Mouse (Mus musculus): Measurements from ENCODE around the gene Art3. TPM values are rescaled to one million over a fixed set of nuclear protein-coding genes. Genes with fewer than 3 reads are reported as not detected.

The Art3 gene
- polyA plus RNA-seq, 1 experiment from 2014 or later: 2.9 TPM

GRCm38 (mm10) chr5:92369151-92369994 is 37.7 kb downstream of the Art3 start:
- H3K4me3 ChIP-seq: no peak overlapping the region
- no peaks in the 10 kb centered on the region for H3K4me1 ChIP-seq
- H3K4me2 ChIP-seq (replicated peaks): no peak overlapping the region
- peak; percentile 47; the same call in 1 of the 2 replicates for ATAC-seq (ENCODE audit: insufficient number of reproducible peaks, insufficient read depth, low FRiP score, low TSS enrichment)
- H3K36me3 ChIP-seq: no peaks in the 10 kb centered on the region
- WGBS: 72% methylated on average over 13 of the region's 13 CpGs
- no peak overlapping the region for H3K27ac ChIP-seq
- H3K27me3 ChIP-seq: no peaks in the 10 kb centered on the region
- H3K9ac ChIP-seq: no peak overlapping the region
- H3K9me3 ChIP-seq: no peaks in the 10 kb centered on the region

DNA sequence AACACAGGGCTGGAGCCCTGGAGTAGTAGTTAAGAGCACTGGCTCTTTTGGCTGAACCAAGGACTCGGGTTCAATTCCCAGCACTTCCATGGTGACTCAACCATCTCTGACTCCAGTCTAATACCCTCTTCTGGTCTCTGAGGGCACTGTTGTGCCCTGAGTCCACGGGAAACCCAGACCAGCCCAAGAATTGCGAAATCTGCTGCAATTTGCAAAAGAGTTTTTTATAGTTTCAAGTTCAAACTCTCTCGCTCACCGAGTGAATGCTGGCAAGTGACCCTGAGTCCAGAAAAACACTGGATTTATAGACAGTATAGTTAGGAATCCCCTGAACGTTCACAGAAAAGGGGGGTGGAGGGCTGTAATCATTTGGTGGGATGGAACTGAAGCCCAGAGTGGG is 38.8 kb downstream of the Art3 start:
- no peak overlapping the region for H3K9ac ChIP-seq
- H3K4me3 ChIP-seq: no peak overlapping the region
- H3K27ac ChIP-seq: no peak overlapping the region
- ATAC-seq (ENCODE audit: insufficient number of reproducible peaks, insufficient read depth, low FRiP score, low TSS enrichment): no peak
- H3K9me3 ChIP-seq: no peaks in the 10 kb centered on the region
- H3K36me3 ChIP-seq: no peaks in the 10 kb centered on the region
- 79% methylated on average over 6 of the region's 6 CpGs for WGBS
- H3K4me2 ChIP-seq (replicated peaks): no peak overlapping the region
- no peaks in the 10 kb centered on the region for H3K4me1 ChIP-seq
- no peaks in the 10 kb centered on the region for H3K27me3 ChIP-seq

DNA sequence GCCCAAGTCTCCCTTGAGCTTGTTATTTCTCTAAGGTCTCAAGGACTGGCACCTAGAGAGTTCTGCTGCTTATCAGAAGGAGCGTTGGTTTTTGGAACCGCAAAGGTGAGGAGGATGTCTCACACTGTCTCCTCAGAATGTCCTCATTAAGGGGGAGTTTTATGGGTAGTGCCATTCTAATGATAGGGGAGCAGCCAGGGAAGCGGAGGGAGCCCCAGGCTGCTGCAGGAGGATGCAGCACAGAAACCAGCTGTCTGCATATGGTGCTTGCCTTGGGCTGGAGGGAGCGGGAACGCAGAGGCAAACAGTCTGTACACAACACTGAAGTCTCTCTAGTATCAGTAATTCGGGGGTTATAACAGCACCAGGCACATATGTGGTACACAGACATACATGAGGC is 39.3 kb downstream of the Art3 start:
- ATAC-seq (ENCODE audit: insufficient number of reproducible peaks, insufficient read depth, low FRiP score, low TSS enrichment): no peak
- Histone ChIP-seq H3K4me1 (no peaks in the 10 kb centered on the region), H3K4me3 (no peak overlapping the region), H3K27ac (no peak overlapping the region), H3K9ac (no peak overlapping the region), H3K27me3 (no peaks in the 10 kb centered on the region), H3K36me3 (no peaks in the 10 kb centered on the region), H3K4me2 (replicated peaks) (no peak overlapping the region), H3K9me3 (no peaks in the 10 kb centered on the region)
- 80% methylated on average over 6 of the region's 6 CpGs for WGBS

DNA sequence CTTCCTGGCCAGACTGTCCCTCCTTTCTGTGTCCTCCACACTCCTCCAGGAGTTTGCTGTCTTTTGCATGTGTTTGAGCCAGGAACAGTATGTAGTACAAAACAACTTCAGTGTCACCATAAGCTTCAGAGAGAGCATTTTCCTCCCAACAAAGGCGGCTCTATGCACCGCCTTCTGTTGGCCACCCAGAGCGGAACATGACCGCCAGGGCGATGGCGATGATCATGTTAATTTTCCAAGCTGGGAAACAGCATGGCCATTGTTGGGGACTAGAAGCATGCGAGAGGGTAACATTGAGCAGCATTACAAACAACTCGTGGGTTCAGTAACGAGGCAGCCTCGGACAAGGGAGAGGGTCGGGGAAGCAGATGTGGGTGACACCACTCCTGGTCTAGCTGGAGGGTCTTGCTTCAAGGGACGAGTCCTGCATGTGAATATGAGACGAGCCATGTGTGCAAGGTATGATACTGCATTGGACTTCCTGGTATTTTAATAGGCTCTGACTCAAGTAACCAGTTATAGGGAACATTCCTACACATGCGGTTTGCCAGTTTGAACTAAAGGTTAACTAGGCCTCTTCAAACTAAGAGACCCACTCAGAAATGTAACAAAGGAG is 39.8 kb downstream of the Art3 start:
- no peak overlapping the region for H3K9ac ChIP-seq
- 0 out of 2 replicates have a peak, but pooled peaks have one; percentile 52 for ATAC-seq (ENCODE audit: insufficient number of reproducible peaks, insufficient read depth, low FRiP score, low TSS enrichment)
- no peaks in the 10 kb centered on the region for H3K4me1 ChIP-seq
- no peaks in the 10 kb centered on the region for H3K9me3 ChIP-seq
- H3K4me2 ChIP-seq (replicated peaks): no peak overlapping the region
- no peak overlapping the region for H3K4me3 ChIP-seq
- no peaks in the 10 kb centered on the region for H3K27me3 ChIP-seq
- no peak overlapping the region for H3K27ac ChIP-seq
- H3K36me3 ChIP-seq: no peaks in the 10 kb centered on the region
- WGBS: 57% methylated on average over 14 of the region's 14 CpGs

GRCm38 (mm10) chr5:92372605-92373004 is 41.0 kb downstream of the Art3 start:
- Histone ChIP-seq H3K27me3 (no peaks in the 10 kb centered on the region), H3K9ac (no peak overlapping the region), H3K36me3 (no peaks in the 10 kb centered on the region), H3K27ac (no peak overlapping the region), H3K4me1 (peaks cover 8% of the 10 kb centered on the region; the same call in 1 of the 2 replicates), H3K9me3 (no peaks in the 10 kb centered on the region), H3K4me3 (no peak overlapping the region), H3K4me2 (replicated peaks) (no peak overlapping the region)
- 76% methylated on average over 2 of the region's 2 CpGs for WGBS
- ATAC-seq (ENCODE audit: insufficient number of reproducible peaks, insufficient read depth, low FRiP score, low TSS enrichment): no peak

GRCm38 (mm10) chr5:92374721-92375142 is 43.1 kb downstream of the Art3 start:
- H3K4me2 ChIP-seq (replicated peaks): no peak overlapping the region
- H3K4me3 ChIP-seq: no peak overlapping the region
- 71% methylated on average over 6 of the region's 6 CpGs for WGBS
- H3K36me3 ChIP-seq: no peaks in the 10 kb centered on the region
- no peaks in the 10 kb centered on the region for H3K27me3 ChIP-seq
- H3K9ac ChIP-seq: no peak overlapping the region
- peaks cover 9% of the 10 kb centered on the region; the same call in 1 of the 2 replicates for H3K4me1 ChIP-seq
- no peaks in the 10 kb centered on the region for H3K9me3 ChIP-seq
- no peak overlapping the region for H3K27ac ChIP-seq
- no peak for ATAC-seq (ENCODE audit: insufficient number of reproducible peaks, insufficient read depth, low FRiP score, low TSS enrichment)

DNA sequence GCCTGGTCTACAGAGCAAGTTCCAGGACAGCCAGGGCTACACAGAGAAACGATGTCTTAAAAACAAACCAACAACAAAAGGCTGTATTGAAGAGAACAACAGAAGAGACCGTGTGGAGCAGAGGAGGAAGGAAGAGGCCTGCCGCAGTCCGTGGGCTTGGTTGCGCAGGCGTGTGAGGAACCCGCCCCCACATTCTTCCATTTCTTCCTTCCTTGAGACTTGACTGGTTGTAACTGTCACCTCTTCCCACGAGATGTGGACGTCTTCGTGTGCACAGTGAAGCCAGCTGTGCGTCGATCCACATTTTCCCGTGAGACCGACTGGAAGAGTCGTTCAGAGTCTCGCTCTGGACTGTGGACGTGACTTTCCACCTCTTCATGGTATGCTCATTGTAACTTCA is 43.7 kb downstream of the Art3 start:
- no peaks in the 10 kb centered on the region for H3K36me3 ChIP-seq
- no peak overlapping the region for H3K9ac ChIP-seq
- no peak for ATAC-seq (ENCODE audit: insufficient number of reproducible peaks, insufficient read depth, low FRiP score, low TSS enrichment)
- no peak overlapping the region for H3K4me3 ChIP-seq
- WGBS: 85% methylated on average over 17 of the region's 17 CpGs
- H3K27ac ChIP-seq: no peak overlapping the region
- H3K27me3 ChIP-seq: no peaks in the 10 kb centered on the region
- H3K4me2 ChIP-seq (replicated peaks): no peak overlapping the region
- peaks cover 9% of the 10 kb centered on the region; the same call in 1 of the 2 replicates for H3K4me1 ChIP-seq
- no peaks in the 10 kb centered on the region for H3K9me3 ChIP-seq

DNA sequence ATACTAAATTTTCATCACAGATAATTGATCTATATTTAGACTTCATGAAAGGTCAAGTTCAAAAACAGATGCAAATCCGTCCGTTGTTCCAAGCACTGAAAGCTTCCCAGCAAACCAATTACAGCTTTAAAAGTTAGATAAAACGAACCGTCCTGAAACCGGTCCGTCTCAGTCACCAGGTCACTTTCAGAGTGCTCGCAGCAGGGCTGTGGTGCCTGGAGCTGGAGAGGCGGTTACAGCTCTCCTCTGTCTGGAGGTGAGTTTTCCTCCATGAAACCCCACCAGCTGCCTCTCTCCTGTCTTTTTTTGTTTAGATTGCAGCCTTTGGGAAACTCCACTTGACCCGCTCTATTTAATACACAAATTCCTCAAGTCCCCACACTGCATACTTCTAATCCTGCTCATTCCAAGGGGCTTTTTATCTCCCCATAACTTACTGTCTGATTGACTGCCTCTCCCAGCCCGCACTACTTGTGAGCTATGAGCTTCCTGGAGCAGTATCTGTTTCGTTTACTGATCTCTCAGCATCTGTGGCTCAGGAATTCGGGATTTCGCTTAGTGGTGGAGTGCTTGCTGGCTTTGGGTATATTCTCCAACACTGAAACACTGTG is 45.3 kb downstream of the Art3 start:
- Histone ChIP-seq H3K27me3 (no peaks in the 10 kb centered on the region), H3K4me1 (peaks cover 9% of the 10 kb centered on the region; the same call in 1 of the 2 replicates), H3K36me3 (no peaks in the 10 kb centered on the region), H3K4me2 (replicated peaks) (no peak overlapping the region), H3K9ac (no peak overlapping the region), H3K9me3 (no peaks in the 10 kb centered on the region), H3K27ac (no peak overlapping the region), H3K4me3 (no peak overlapping the region)
- no peak for ATAC-seq (ENCODE audit: insufficient number of reproducible peaks, insufficient read depth, low FRiP score, low TSS enrichment)
- WGBS: 31% methylated on average over 13 of the region's 13 CpGs

GRCm38 (mm10) chr5:92381550-92382348 is 50.1 kb downstream of the Art3 start:
- Histone ChIP-seq H3K4me1 (peaks cover 8% of the 10 kb centered on the region; the same call in 1 of the 2 replicates), H3K27ac (no peak overlapping the region), H3K9ac (no peak overlapping the region), H3K9me3 (no peaks in the 10 kb centered on the region), H3K27me3 (no peaks in the 10 kb centered on the region), H3K36me3 (no peaks in the 10 kb centered on the region), H3K4me2 (replicated peaks) (no peak overlapping the region), H3K4me3 (no peak overlapping the region)
- 35% methylated on average over 12 of the region's 12 CpGs for WGBS
- ATAC-seq (ENCODE audit: insufficient number of reproducible peaks, insufficient read depth, low FRiP score, low TSS enrichment): no peak

DNA sequence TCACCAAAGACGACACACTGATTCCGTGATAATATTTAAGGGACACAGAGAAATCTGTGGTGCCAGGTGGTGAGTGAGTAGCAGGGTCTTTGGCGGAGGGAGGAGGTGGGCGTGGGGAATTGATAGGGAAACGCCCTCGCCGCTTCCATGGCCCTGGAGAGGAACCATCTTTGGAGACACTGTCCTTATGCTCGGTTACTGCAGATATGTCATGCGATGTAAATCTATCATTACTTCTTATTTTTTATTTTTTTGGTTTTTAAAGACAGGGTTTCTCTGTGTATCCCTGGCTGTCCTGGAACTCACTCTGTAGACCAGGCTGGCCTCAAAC is 50.7 kb downstream of the Art3 start:
- Histone ChIP-seq H3K9me3 (no peaks in the 10 kb centered on the region), H3K36me3 (no peaks in the 10 kb centered on the region), H3K4me3 (no peak overlapping the region), H3K27me3 (no peaks in the 10 kb centered on the region), H3K27ac (no peak overlapping the region), H3K9ac (no peak overlapping the region), H3K4me1 (0 out of 2 replicates have a peak, but pooled peaks cover 3% of the 10 kb centered on the region), H3K4me2 (replicated peaks) (no peak overlapping the region)
- 67% methylated on average over 9 of the region's 9 CpGs for WGBS
- ATAC-seq (ENCODE audit: insufficient number of reproducible peaks, insufficient read depth, low FRiP score, low TSS enrichment): no peak

- no peak overlapping the region for H3K27ac ChIP-seq
- no peaks in the 10 kb centered on the region for H3K27me3 ChIP-seq
- H3K4me1 ChIP-seq: no peaks in the 10 kb centered on the region
- no peak overlapping the region for H3K4me3 ChIP-seq
- 43% methylated on average over 7 of the region's 7 CpGs for WGBS
- H3K9ac ChIP-seq: no peak overlapping the region
- no peaks in the 10 kb centered on the region for H3K9me3 ChIP-seq
- H3K36me3 ChIP-seq: no peaks in the 10 kb centered on the region
- ATAC-seq (ENCODE audit: insufficient number of reproducible peaks, insufficient read depth, low FRiP score, low TSS enrichment): no peak; the same call in 1 of the 2 replicates
- no peak overlapping the region for H3K4me2 ChIP-seq (replicated peaks)
Measured at GRCm38 (mm10) chr5:92383747-92384146, 52.1 kb downstream of the Art3 start.

Data from embryonic facial prominence, embryonic 12.5 days (tissue).